Mouse (Mus musculus) spleen, adult 2 months (tissue): ENCODE data around the gene Nos1. TPM values are rescaled to one million over a fixed set of nuclear protein-coding genes. Genes with fewer than 3 reads are reported as not detected.

Experiments
- DNase-seq, 2 experiments: peaks; one replicate each; pipeline versions ENCODE4 v3.0.0 to v3.0.0-alpha.2; 2012 to 2021; ENCODE audit warnings: low spot score in 2 of 2, low read depth in 1 of 2
- H3K27ac ChIP-seq: fragments of 200-500 bp; 2 replicates; pipeline ENCODE4 v1.5.1; 2012; ENCODE audit warnings: low read length, inconsistent platforms; ENCODE audit not compliant: insufficient read depth
- H3K27me3 ChIP-seq: fragments of 200-500 bp; 2 replicates; pipeline ENCODE4 v1.6.1; 2012; ENCODE audit warnings: mild to moderate bottlenecking, moderate library complexity, low read length, inconsistent platforms; ENCODE audit not compliant: control insufficient read depth, insufficient read depth
- H3K36me3 ChIP-seq: fragments of 200-500 bp; 2 replicates; pipeline ENCODE4 v1.6.1; 2012; ENCODE audit warnings: mild to moderate bottlenecking, low read length, inconsistent platforms; ENCODE audit not compliant: control insufficient read depth, insufficient read depth
- H3K4me1 ChIP-seq: fragments of 200-500 bp; 2 replicates; pipeline ENCODE4 v1.6.1; 2011; ENCODE audit warnings: inconsistent platforms; ENCODE audit not compliant: control insufficient read depth, insufficient read depth, insufficient read length
- H3K4me3 ChIP-seq: fragments of 200-500 bp; 2 replicates; pipeline ENCODE4 v1.5.1; 2011; ENCODE audit warnings: mild to moderate bottlenecking, inconsistent platforms; ENCODE audit not compliant: insufficient read depth, insufficient read length; ENCODE audit errors: extremely low read depth
- CTCF ChIP-seq: fragments of 200-500 bp; IDR thresholded peaks from 2 replicates; pipeline ENCODE4 v1.5.1; 2011; ENCODE audit warnings: mild to moderate bottlenecking, inconsistent platforms; ENCODE audit not compliant: insufficient read depth, insufficient read length, insufficient replicate concordance; ENCODE audit errors: extremely low read depth
- POLR2A ChIP-seq: fragments of 200-500 bp; IDR thresholded peaks from 2 replicates; pipeline ENCODE4 v1.6.1; 2011; ENCODE audit warnings: low read depth, low read length, inconsistent platforms
- WGBS: fragments of 180-500 bp; shearing (Covaris S2); methylation state at CpG from one replicate; pipeline ENCODE4 v1.1.7; 2018; 5-methylcytosine and 5-hydroxymethylcytosine counted together
- polyA plus RNA-seq: library from polyadenylated mRNA; depleted of rRNA; stranded (reverse); fragments of >200 nt; gene quantifications from 2 replicates; pipeline ENCODE4 v1.2.3, GENCODE M21; 2012

The Nos1 gene
- polyA plus RNA-seq, 1 experiment = 0.37 TPM

GRCm38 (mm10) chr5:117837731-117838130 is 56.9 kb downstream of the Nos1 start:
- TF ChIP-seq POLR2A (no peak), CTCF (no peak)
- Histone ChIP-seq H3K27ac (no peak overlapping the region), H3K4me1 (no peaks in the 10 kb centered on the region), H3K36me3 (no peaks in the 10 kb centered on the region), H3K4me3 (no peak overlapping the region), H3K27me3 (no peaks in the 10 kb centered on the region)
- 50% methylated on average over 9 of the region's 9 CpGs for WGBS
- no peak for DNase-seq

GRCm38 (mm10) chr5:117839501-117839900 is 58.7 kb downstream of the Nos1 start:
- no peaks in the 10 kb centered on the region for H3K4me1 ChIP-seq
- H3K4me3 ChIP-seq = no peak overlapping the region
- H3K36me3 ChIP-seq = no peaks in the 10 kb centered on the region
- TF ChIP-seq POLR2A (no peak), CTCF (no peak)
- H3K27ac ChIP-seq = no peak overlapping the region
- no peak for DNase-seq
- no peaks in the 10 kb centered on the region for H3K27me3 ChIP-seq
- WGBS = 49% methylated on average over 7 of the region's 7 CpGs

GRCm38 (mm10) chr5:117840203-117840602 is 59.4 kb downstream of the Nos1 start:
- TF ChIP-seq CTCF (no peak), POLR2A (no peak)

GRCm38 (mm10) chr5:117840988-117841387 is 60.2 kb downstream of the Nos1 start:
- H3K27ac ChIP-seq = no peak overlapping the region
- no peak for DNase-seq
- 24% methylated on average over 5 of the region's 5 CpGs for WGBS
- no peaks in the 10 kb centered on the region for H3K36me3 ChIP-seq
- H3K4me3 ChIP-seq = no peak overlapping the region
- TF ChIP-seq CTCF = no peak
- TF ChIP-seq POLR2A = no peak
- no peaks in the 10 kb centered on the region for H3K27me3 ChIP-seq
- no peaks in the 10 kb centered on the region for H3K4me1 ChIP-seq

More at GRCm38 (mm10) chr5:117840203-117840602, 59.4 kb downstream of the Nos1 start:
- DNase-seq = no peak
- WGBS = 48% methylated on average over 9 of the region's 9 CpGs
- Histone ChIP-seq H3K4me3 (no peak overlapping the region), H3K4me1 (no peaks in the 10 kb centered on the region), H3K27me3 (no peaks in the 10 kb centered on the region), H3K27ac (no peak overlapping the region), H3K36me3 (no peaks in the 10 kb centered on the region)

- H3K27me3 ChIP-seq = no peaks in the 10 kb centered on the region
Observed at GRCm38 (mm10) chr5:117841651-117842347, 61.0 kb downstream of the Nos1 start.

GRCm38 (mm10) chr5:117842699-117843098 is 61.9 kb downstream of the Nos1 start:
- WGBS = 11% methylated on average over 14 of the region's 14 CpGs
- no peak for TF ChIP-seq POLR2A
- TF ChIP-seq CTCF = no peak
- no peaks in the 10 kb centered on the region for H3K4me1 ChIP-seq
- no peak overlapping the region for H3K27ac ChIP-seq
- H3K36me3 ChIP-seq = no peaks in the 10 kb centered on the region
- H3K4me3 ChIP-seq = no peak overlapping the region
- no peaks in the 10 kb centered on the region for H3K27me3 ChIP-seq
- no peak for DNase-seq

More at GRCm38 (mm10) chr5:117841651-117842347, 61.0 kb downstream of the Nos1 start:
- no peak overlapping the region for H3K4me3 ChIP-seq
- WGBS = 5% methylated on average over 40 of the region's 44 CpGs
- H3K4me1 ChIP-seq = no peaks in the 10 kb centered on the region
- H3K27ac ChIP-seq = no peak overlapping the region
- H3K36me3 ChIP-seq = no peaks in the 10 kb centered on the region
- TF ChIP-seq CTCF (no peak), POLR2A (no peak)
- no peak for DNase-seq

GRCm38 (mm10) chr5:117844611-117845010 is 63.8 kb downstream of the Nos1 start:
- H3K4me1 ChIP-seq = no peaks in the 10 kb centered on the region
- no peak overlapping the region for H3K27ac ChIP-seq
- no peaks in the 10 kb centered on the region for H3K27me3 ChIP-seq
- H3K4me3 ChIP-seq = no peak overlapping the region
- WGBS = 39% methylated on average over 1 of the region's 1 CpGs
- no peaks in the 10 kb centered on the region for H3K36me3 ChIP-seq
- TF ChIP-seq POLR2A (no peak), CTCF (no peak)
- DNase-seq = no peak
